Mouse (Mus musculus) neural tube, embryonic 11.5 days (tissue): ENCODE results near the gene Gm47969. TPM values are rescaled to one million over a fixed set of nuclear protein-coding genes. Genes with fewer than 3 reads are reported as not detected.
"Not testable (repeated sequence)": the region's sequence is repeated elsewhere in the genome, so short reads cannot be mapped to it uniquely, and the experiment has no call there.

Experiments used
- ATAC-seq: fragments of 200-750 bp; cut with Nextera tagmentation; 2 replicates; pipeline ENCODE4 v1.8.0; 2017; ENCODE audit warnings: moderate number of reproducible peaks, mild to moderate bottlenecking, moderate TSS enrichment, moderate library complexity; ENCODE audit not compliant: insufficient read depth, low FRiP score, low TSS enrichment
- DNase-seq: peaks from one replicate; pipeline ENCODE4 v3.0.0-alpha.2; 2015; ENCODE audit warnings: low spot score
- H3K27ac ChIP-seq: fragments of 300-500 bp; sonication (generic); 2 replicates; pipeline ENCODE4 v1.5.1; 2014; ENCODE audit warnings: low read depth, mild to moderate bottlenecking, low read length
- H3K27me3 ChIP-seq: fragments of 300-500 bp; sonication (generic); 2 replicates; pipeline ENCODE4 v1.6.1; 2014; ENCODE audit warnings: mild to moderate bottlenecking, low read length, mixed read lengths; ENCODE audit not compliant: control insufficient read depth, insufficient read depth
- H3K36me3 ChIP-seq: fragments of 300-500 bp; sonication (generic); 2 replicates; pipeline ENCODE4 v1.6.1; 2014; ENCODE audit warnings: mild to moderate bottlenecking, low read length, moderate library complexity, mixed read lengths; ENCODE audit not compliant: control insufficient read depth, insufficient read depth
- H3K4me1 ChIP-seq: fragments of 300-500 bp; sonication (generic); 2 replicates; pipeline ENCODE4 v1.6.1; 2014; ENCODE audit warnings: low read length, mixed read lengths; ENCODE audit not compliant: control insufficient read depth, insufficient read depth
- H3K4me2 ChIP-seq: fragments of 300-500 bp; sonication (generic); 2 replicates; pipeline ENCODE4 v1.6.1; 2014; ENCODE audit warnings: low read depth, mild to moderate bottlenecking, moderate library complexity
- H3K4me3 ChIP-seq: fragments of 300-500 bp; sonication (generic); 2 replicates; pipeline ENCODE4 v1.5.1; 2014; ENCODE audit warnings: low read depth, low read length
- H3K9ac ChIP-seq: fragments of 300-500 bp; sonication (generic); 2 replicates; pipeline ENCODE4 v1.6.1; 2014; ENCODE audit warnings: mild to moderate bottlenecking, low read length
- H3K9me3 ChIP-seq: fragments of 300-500 bp; sonication (generic); 2 replicates; pipeline ENCODE4 v1.6.1; 2016; ENCODE audit warnings: low read length; ENCODE audit not compliant: control insufficient read depth
- WGBS: fragments of 180-500 bp; shearing (Covaris S2); extraction: QIAGEN DNeasy Blood & Tissue Kit; methylation state at CpG from one replicate; pipeline ENCODE4 v1.1.7; 2014; 5-methylcytosine and 5-hydroxymethylcytosine counted together
- polyA plus RNA-seq: library from polyadenylated mRNA; unstranded; fragments of >200 nt; fragmentation: Nextera tagmentation; extraction: Ambion mirVana; gene quantifications from 2 replicates; pipeline ENCODE4 v1.2.1, GENCODE M21; 2014

Gm47969 gene
- polyA plus RNA-seq, result not detected in 2 replicates

DNA sequence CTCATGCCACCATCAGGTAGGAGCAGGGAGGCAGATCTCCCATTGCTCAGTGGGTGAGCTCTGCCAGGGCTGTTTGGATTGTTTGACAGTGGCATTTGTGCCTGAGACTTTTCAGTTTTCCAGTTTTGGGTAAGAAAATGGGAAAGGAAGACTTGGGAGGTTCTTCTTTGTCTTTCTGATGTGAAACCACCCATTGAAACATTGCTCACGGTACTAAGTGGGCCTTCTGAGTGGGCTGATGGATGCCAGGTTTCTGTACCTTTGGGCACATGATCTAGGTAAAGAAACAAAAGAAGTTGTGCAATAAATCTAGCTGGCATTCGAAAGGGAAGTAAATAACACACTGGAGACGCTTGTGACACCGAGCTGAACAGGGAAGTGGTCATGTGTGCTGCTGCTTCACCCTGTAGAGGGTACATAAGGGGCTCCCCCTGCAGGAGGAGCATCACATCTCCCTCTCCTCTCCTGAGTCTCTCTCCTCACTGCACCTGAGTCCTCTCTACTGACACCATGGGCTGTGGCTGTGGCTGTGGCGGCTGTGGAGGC is at the start of gene Gm47969:
Gm47969 (plus strand) TSS at position 51 of the 546 bp plus-strand sequence.
- Histone ChIP-seq H3K4me1 (no peaks in the 10 kb centered on the region), H3K9me3 (no peaks in the 10 kb centered on the region), H3K27me3 (no peaks in the 10 kb centered on the region), H3K36me3 (no peaks in the 10 kb centered on the region), H3K9ac (no peak within 1 kb of the TSS), H3K4me2 (no peak within 1 kb of the TSS), H3K4me3 (no peak within 1 kb of the TSS), H3K27ac (no peak within 1 kb of the TSS)
- DNase-seq (no peak), ATAC-seq (no peak)
- 82% methylated on average over 5 of the region's 5 CpGs for WGBS

DNA sequence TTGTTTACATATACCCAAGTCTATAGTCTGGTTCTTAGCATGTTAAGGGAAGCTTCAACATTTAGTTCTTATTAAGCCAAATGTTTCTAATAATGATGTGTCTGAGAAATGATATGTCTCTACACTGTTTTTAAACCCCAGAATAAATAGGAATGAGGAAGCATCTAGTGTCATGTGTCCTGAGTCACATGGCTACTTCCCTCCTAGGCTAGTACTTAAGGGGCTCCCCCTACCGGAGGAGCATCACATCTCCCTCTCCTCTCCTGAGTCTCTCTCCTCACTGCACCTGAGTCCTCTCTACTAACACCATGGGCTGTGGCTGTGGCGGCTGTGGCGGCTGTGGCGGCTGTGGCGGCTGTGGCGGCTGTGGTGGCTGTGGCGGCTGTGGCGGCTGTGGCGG is 44.4 kb upstream of the Gm47969 start, which contains the start of gene Gm47959:
Gm47959 (plus strand) TSS at position 243 of the 400 bp plus-strand sequence.
- H3K4me3 ChIP-seq, H3K9me3 ChIP-seq, DNase-seq, H3K27me3 ChIP-seq, H3K9ac ChIP-seq, ATAC-seq, H3K4me2 ChIP-seq, H3K36me3 ChIP-seq, H3K27ac ChIP-seq, H3K4me1 ChIP-seq: not testable (repeated sequence)
- 97% methylated on average over 6 of the region's 9 CpGs for WGBS

DNA sequence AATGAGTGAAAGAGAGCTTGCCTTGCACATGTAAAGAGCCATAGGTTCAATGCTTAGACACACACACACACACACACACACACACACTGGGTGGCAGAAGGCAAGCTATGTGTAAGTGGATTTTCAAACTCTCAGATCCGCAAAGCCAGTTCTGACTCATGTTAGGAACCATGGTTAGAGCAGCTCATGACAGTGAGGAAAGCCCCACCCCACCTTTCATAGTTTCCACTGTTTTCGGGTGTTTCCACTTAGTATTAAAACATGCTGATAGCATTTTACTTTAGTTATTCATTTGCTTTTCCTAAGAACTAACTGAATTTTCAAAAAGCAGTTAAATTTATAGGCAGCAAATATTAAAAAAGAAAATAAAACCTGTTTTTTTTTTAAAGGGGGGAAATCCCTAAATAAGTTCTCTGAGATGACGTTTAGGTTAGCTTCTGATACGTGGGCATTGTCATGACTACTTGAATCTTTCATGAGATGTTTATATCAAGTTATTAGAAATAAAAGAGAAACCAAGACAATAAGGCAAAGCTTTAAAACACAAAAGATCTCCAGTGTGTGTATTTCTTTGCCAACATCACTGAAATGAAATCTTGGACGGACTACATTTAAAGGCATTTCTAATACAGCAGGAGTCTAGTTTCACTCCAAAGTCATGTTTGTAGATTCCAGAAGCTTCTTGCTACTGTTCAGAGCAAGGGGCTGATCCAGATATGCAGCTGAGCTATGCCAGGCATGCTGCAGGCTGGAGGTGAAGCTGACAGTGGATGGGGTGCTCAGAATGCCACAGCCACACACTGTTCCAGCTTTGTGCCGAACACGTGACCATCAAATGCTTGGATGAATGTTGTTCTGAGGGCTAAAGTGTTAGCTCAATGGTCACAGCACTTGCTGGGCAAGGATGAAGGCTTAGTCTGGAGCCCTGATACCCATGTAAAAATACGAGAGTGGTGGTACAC is 38.2 kb upstream of the Gm47969 start:
- H3K36me3 ChIP-seq, result no peaks in the 10 kb centered on the region
- no peak for ATAC-seq
- H3K9me3 ChIP-seq, result no peaks in the 10 kb centered on the region
- no peak overlapping the region for H3K4me2 ChIP-seq
- H3K27ac ChIP-seq, result no peak overlapping the region
- H3K4me3 ChIP-seq, result no peak overlapping the region
- no peak for DNase-seq
- WGBS, result 90% methylated on average over 8 of the region's 8 CpGs
- H3K27me3 ChIP-seq, result no peaks in the 10 kb centered on the region
- no peaks in the 10 kb centered on the region for H3K4me1 ChIP-seq
- H3K9ac ChIP-seq, result no peak overlapping the region

- WGBS, result 65% methylated on average over 6 of the region's 6 CpGs
- no peak overlapping the region for H3K4me3 ChIP-seq
- H3K9ac ChIP-seq, result no peak overlapping the region
- H3K9me3 ChIP-seq, result no peaks in the 10 kb centered on the region
- no peak overlapping the region for H3K27ac ChIP-seq
- ATAC-seq, result no peak
- no peak overlapping the region for H3K4me2 ChIP-seq
- no peaks in the 10 kb centered on the region for H3K36me3 ChIP-seq
- H3K4me1 ChIP-seq, result no peaks in the 10 kb centered on the region
- H3K27me3 ChIP-seq, result no peaks in the 10 kb centered on the region
- DNase-seq, result no peak
Measured at GRCm38 (mm10) chr1:83007471-83007870, 37.3 kb upstream of the Gm47969 start.

DNA sequence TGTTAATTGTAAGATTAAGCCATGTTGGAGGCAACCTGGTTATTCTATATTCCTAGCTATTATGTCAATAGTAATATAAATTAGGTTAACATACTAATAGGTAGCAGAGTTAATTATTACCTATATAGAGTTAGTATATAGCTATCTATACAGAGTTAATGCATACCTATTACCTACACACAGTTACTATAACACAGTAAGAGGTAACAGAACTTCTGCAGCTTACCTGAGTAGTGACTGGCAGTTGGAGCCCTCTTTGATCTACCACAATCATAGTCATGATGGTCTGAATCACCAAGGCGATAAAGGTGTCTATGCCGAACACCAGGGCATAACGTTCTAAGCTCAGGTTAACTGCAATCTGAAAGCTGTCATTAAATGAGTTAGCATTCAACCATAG is 30.3 kb upstream of the Gm47969 start:
- H3K4me3 ChIP-seq, result no peak overlapping the region
- H3K9me3 ChIP-seq, result no peaks in the 10 kb centered on the region
- H3K27me3 ChIP-seq, result no peaks in the 10 kb centered on the region
- no peak overlapping the region for H3K27ac ChIP-seq
- no peak overlapping the region for H3K4me2 ChIP-seq
- H3K36me3 ChIP-seq, result no peaks in the 10 kb centered on the region
- no peaks in the 10 kb centered on the region for H3K4me1 ChIP-seq
- ATAC-seq, result no peak
- no peak overlapping the region for H3K9ac ChIP-seq
- no peak for DNase-seq
- 92% methylated on average over 3 of the region's 3 CpGs for WGBS

DNA sequence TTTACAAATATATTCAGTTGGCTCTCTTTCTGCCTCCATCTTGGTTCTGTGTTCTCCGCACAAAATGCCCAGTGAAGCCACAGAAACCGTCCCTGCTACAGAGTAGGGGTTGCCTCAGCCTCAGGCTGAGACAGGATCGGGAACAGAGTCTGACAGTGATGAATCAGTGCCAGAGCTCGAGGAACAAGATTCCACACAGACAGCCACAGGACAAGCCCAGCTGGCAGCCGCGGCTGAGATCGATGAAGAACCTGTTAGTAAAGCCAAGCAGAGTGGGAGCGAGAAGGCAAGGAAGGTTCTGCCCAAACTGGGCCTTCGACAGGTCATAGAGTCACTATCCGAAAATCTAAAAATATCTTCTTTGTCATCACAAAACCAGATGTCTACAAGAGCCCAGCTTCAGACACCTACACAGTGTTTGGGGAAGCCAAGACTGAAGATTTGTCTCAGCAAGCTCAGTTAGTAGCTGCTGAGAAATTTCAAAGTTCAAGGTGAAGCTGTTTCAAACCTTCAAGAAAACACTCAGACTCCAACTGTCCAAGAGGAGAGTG is 29.3 kb upstream of the Gm47969 start:
- no peak overlapping the region for H3K9ac ChIP-seq
- no peaks in the 10 kb centered on the region for H3K9me3 ChIP-seq
- no peak overlapping the region for H3K27ac ChIP-seq
- ATAC-seq (no peak), DNase-seq (no peak)
- 78% methylated on average over 10 of the region's 10 CpGs for WGBS
- H3K4me3 ChIP-seq, result no peak overlapping the region
- no peak overlapping the region for H3K4me2 ChIP-seq
- H3K4me1 ChIP-seq, result no peaks in the 10 kb centered on the region
- no peaks in the 10 kb centered on the region for H3K36me3 ChIP-seq
- no peaks in the 10 kb centered on the region for H3K27me3 ChIP-seq

DNA sequence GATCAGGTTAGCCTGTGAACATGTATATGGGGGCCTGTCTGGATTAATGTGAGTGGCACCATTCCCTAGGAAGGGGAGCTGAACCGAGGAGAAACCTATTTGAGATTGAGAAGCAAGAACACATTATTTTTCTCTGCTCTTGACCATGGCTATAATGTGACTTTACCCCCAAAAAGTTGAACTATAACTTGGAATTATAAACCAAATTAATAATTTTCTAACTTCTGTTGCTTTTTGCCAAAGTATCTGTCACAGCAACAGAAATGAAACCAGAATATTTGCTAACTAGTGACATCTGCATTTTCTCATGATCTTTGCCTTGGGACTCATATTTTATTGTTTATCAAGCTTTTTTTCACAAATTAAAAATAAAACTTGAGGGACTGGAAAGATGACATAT is 28.2 kb upstream of the Gm47969 start:
- no peaks in the 10 kb centered on the region for H3K36me3 ChIP-seq
- ATAC-seq, result no peak
- no peaks in the 10 kb centered on the region for H3K27me3 ChIP-seq
- WGBS, result 65% methylated on average over 1 of the region's 1 CpGs
- no peak overlapping the region for H3K9ac ChIP-seq
- no peak overlapping the region for H3K4me2 ChIP-seq
- no peak for DNase-seq
- H3K4me3 ChIP-seq, result no peak overlapping the region
- H3K27ac ChIP-seq, result no peak overlapping the region
- H3K4me1 ChIP-seq, result no peaks in the 10 kb centered on the region
- no peaks in the 10 kb centered on the region for H3K9me3 ChIP-seq

- Histone ChIP-seq H3K36me3 (no peaks in the 10 kb centered on the region), H3K27me3 (no peaks in the 10 kb centered on the region), H3K9ac (no peak overlapping the region), H3K27ac (no peak overlapping the region), H3K4me3 (no peak overlapping the region), H3K9me3 (no peaks in the 10 kb centered on the region), H3K4me2 (no peak overlapping the region), H3K4me1 (no peaks in the 10 kb centered on the region)
- 65% methylated on average over 1 of the region's 1 CpGs for WGBS
- DNase-seq (no peak), ATAC-seq (no peak)
Measured at GRCm38 (mm10) chr1:83031950-83032349, 12.8 kb upstream of the Gm47969 start.
